Mouse (Mus musculus): ENCODE data around the gene Tdrd5. TPM values are rescaled to one million over a fixed set of nuclear protein-coding genes. Genes with fewer than 3 reads are reported as not detected.
"Not testable (repeated sequence)": the region's sequence is repeated elsewhere in the genome, so short reads cannot be mapped to it uniquely, and the experiment has no call there.

Tdrd5 gene
- total RNA-seq, 2 experiments from 2014 or later = 0.20 TPM; not detected in 1

GRCm38 (mm10) chr1:156254866-156255265 lies 48.6 kb downstream of the Tdrd5 start:
- no peak for DNase-seq

GRCm38 (mm10) chr1:156251096-156251495 lies 52.4 kb downstream of the Tdrd5 start:
- not testable (repeated sequence) for DNase-seq

- DNase-seq = no peak
Observed at GRCm38 (mm10) chr1:156247893-156248292, 55.6 kb downstream of the Tdrd5 start.

GRCm38 (mm10) chr1:156241713-156242348 lies 61.6 kb downstream of the Tdrd5 start:
- DNase-seq = peak; percentile 63 to 75

DNA sequence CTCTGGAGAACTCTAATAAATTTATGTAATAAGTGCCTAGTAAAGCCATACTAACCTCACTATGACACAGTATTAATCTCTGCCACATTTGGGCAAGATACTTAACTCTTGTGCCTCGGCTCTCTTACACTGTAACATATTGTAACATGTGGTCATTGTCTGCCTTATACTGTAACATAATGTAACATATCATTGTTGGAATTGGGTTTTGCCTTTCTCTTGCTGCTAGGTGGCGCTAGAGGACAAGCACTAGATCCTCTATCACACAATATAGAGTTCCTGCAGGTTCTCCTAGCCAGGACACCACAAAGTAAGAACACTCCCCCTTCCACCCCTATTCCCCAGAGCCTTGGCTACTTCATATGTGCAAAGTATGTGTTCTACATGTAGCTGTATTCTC lies 62.4 kb downstream of the Tdrd5 start:
- DNase-seq = peak in 1 of 2 experiments; percentile 43

- no peak for DNase-seq
Observed at GRCm38 (mm10) chr1:156231122-156231521, 72.3 kb downstream of the Tdrd5 start.

DNA sequence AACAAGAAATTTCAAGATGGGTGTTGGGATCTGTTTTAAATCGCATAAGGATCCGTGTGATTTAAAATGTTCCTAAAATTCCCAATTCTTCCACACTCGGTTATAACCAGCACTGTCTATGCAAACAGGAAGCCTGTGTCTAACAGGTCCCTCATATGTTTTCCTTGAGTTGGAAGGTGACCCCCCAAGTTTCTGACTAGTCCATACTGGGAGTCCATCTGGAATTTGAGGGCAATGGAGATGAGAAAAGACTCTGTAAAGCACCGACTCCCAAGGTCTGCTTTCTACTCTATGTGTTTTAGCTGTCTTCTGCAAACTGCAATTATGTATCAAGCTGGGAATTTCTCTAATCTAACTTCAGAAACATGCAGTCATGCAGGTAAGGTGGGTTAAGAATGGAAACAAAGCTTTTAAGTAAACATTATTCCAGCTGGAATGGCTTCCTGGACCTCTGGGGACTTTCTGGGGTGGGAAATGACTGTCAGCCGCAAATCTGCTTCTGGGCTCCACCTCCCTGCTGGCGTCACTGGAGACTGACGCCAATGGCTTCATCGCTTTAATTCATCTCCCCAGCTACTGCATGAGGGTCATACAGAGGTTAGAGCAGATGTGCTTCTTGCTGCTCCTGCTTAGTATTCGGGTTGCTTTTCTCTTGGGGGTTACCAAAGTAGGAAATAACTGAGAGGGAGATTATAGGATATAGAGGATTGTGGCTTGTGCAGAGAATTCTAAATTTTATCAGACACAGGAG lies 73.0 kb downstream of the Tdrd5 start:
- DNase-seq = peak; percentile 16 to 26

GRCm38 (mm10) chr1:156229448-156229847 lies 74.0 kb downstream of the Tdrd5 start:
- peak; percentile 62 to 73 for DNase-seq

DNA sequence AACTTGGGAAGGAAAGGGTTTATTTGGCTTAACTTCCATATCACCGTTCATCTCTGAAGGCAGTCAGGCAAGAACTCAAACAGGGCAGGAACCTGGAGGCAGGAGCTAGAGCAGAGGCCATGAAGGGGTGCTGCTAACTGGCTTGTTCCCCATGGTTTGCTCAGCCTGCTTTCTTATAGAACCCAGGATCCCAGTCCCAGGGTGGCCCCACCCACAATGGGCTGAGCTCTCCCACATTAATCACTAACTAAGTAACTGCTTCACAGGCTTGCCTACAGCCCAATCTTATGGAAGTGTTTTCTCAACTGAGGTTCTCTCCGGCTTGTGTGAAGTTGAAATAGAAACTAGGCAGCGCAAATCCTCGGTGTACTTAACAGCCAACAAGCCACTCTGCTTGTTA lies 74.7 kb downstream of the Tdrd5 start:
- DNase-seq = no peak

GRCm38 (mm10) chr1:156226903-156227302 lies 76.6 kb downstream of the Tdrd5 start:
- DNase-seq = no peak

DNA sequence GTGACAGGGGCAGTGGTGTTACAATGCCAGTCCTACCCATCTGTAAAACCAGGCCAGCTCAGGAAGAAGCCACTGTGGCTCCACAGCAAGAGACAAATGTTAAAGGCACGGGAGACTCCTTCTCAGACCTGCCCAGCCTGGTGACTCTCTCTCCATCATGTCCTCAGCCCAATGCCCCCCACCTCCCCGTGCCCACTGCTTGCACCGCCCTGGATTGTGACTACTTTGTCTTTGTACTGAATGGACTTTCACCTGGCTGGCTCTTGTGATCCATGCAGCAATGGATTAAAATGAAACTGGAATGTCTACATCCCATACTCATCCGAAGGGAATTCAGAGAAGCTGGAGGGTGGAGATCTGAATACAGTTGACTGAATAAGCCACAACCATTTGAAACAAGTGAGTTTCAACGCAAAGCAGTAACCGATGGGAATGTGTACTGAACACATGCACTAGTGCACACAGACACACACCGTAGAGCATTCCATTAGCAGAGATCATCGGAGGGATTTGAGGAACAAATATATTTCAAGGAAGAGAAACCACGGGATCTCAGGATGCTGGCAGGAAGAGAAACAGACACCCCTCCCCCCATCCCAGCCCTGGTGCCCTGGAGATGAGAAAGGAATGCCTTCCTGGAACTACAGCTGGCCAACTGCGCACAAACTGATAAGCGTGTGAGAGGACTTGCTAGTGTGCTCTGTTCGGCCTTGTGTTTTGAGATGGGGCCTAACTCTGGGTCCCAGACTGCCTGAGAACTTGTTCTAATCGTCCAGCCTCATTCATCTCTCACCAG lies 81.1 kb downstream of the Tdrd5 start:
- no peak for DNase-seq

DNA sequence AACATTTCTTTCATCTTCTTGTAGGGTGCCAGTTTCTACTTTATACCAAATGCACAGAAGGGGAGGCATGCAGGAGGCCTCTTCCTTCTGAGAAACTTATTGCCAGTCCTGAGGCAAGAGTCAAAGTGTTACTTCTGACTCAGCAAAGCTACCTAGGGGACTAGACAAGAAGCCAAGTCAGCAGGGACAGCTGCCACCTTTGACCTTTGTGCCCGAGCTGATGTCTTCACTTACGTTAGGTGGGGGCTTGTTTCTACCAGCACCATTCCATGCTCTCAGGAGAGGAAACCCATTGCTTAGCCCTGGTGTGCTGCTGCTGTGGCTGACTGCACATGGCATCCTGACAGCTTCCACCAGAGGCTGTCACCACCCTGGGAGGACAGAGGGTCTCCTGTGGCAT lies 82.1 kb downstream of the Tdrd5 start:
- no peak for DNase-seq

DNA sequence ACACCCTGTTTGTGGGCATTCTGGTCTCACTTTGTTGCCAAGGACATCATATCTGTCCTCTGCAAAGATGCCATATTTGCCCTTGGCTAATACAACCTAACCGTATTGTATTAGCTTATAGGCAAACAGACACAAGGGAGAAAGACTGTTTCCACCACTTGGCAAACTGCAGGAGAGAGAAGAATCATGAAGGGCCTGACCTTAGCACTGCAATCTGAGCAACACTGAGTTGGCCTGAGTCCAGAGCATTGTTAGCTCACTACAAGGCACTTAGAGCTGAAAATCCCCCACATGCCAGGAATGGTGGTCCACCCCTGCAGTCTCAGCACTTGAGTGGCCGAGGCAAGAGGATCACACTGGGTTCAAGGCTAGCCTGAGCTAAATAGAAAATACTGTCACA lies 84.9 kb downstream of the Tdrd5 start:
- DNase-seq = peak; percentile 28 to 33

GRCm38 (mm10) chr1:156217941-156218340 lies 85.5 kb downstream of the Tdrd5 start:
- DNase-seq = peak; percentile 49 to 54

GRCm38 (mm10) chr1:156217393-156217792 lies 86.1 kb downstream of the Tdrd5 start:
- peak; percentile 53 to 68 for DNase-seq

- DNase-seq = no peak
Observed at GRCm38 (mm10) chr1:156216249-156216648, 87.2 kb downstream of the Tdrd5 start.

DNA sequence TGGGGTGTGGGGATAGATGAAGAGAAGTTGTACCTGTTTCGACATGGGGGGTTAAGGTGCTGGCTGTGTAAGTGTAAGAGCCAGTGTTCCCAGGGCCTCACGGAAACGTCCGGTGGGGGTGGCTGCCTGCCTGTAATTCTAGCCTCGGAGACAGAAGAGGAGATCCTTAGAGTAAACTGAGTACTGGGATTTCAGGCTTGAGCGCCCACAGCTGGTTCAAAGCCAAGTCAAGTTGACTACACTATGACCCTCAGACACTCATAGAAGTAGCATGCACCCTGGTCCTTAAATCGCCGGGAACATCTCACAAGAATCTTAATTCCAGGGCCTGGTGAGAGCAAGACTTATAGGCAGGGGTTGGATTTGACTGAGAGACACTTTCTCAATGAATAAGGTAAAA lies 88.8 kb downstream of the Tdrd5 start:
- DNase-seq = no peak

- DNase-seq = no peak
Observed at GRCm38 (mm10) chr1:156212923-156213322, 90.5 kb downstream of the Tdrd5 start.

- no peak for DNase-seq
Observed at GRCm38 (mm10) chr1:156211809-156212317, 91.6 kb downstream of the Tdrd5 start.
